Mouse (Mus musculus): ENCODE data around the gene Iba57.

The Iba57 gene

GRCm38 (mm10) chr11:59174189-59174838, 10.8 kb upstream of the Iba57 start:
- DNase-seq (ENCODE audit: low read depth, low spot score), result no peak

- no peak for DNase-seq (ENCODE audit: low read depth, low spot score)
These were observed 7.0 kb upstream of the Iba57 start for GRCm38 (mm10) chr11:59170549-59170948.

DNA sequence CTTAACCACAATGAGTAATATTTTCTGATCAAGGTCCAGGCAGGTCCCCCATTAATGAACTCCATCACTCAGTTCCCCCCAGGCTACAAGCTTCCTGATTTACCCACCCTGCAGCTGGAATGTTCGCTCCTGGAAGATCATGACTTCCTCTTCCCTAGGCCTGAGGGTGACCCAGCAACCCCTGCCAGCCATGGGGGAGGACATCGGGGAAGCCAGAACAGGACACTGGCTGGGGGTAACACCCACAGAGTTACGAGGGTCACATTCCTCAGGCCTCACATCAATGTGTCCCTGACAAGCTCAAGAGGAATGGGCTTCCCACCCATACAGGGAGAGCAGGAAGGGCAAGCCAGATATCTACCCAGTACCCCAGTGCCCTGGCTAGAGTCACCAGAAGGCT, 6.3 kb upstream of the Iba57 start:
- no peak for DNase-seq (ENCODE audit: low read depth, low spot score)

DNA sequence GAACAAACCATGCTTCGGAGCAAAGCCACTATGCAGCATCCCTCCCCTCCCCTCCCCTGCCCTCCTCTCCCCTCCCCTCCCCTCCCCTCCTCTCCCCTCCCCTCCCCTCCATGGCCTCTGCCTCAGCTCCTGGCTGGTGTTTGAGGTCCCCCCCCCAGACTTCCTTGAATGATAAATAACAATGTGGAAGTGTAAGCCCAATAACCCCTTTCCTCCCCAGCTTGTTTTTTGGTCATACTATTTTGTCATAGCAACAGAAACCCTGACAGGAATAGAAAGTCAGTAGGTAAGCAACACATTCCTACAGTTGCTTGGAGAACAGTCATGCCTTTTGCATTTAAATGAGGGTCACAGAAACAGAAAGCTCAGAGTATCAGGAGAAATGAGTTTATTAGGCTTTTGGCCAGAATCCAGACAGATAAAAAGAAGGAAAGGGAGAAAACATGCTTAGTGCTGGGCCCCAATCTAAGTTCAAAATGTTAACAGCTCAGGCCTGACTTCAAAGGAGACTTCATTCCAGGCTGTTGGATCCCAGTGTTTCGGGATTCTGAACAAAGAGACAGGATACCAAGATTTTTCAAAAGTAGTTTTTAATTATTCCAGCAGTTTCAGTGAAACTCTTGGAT, 2.2 kb upstream of the Iba57 start:
- no peak for DNase-seq (ENCODE audit: low read depth, low spot score)

GRCm38 (mm10) chr11:59164384-59164783, 845 bp upstream of the Iba57 start:
- no peak for DNase-seq (ENCODE audit: low read depth, low spot score)

DNA sequence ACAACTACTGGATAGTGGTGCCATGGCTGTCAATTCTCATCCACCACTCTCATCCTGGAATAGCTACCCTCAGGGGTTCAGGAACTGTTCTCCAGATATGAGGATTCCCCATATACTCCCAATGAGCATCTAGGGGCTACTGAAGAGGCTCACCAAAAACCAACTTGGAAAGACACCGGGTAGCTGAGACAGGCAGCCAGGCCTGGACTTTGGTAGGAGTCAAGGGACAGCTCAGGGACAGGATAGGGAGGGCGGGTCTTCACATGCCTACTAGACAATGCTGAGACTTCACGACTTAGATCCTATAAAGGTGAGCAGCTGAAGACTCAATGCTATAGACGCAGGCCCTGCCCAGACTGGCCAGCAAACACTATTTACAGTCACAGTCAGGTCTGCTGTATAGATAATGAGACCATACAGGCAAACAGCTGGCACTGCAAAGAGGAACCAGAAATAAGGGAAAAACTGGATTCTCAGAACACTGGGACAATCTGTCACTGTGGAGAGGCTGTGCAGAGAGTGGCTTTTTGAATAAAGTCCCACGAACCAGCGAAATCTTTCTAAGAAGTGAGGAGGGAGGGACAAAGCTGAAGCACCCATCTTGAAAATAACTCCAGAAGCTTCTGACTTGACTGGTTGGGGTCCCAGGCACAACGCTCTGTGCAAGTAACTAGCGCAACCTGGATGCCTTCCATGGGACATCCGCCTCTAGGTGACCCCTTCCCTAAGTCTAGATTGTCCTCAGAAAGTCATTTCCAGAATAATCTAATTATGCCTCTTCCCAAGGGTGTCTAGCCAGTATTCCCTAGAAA, 890 bp downstream of the Iba57 start:
- DNase-seq (ENCODE audit: low read depth, low spot score), result no peak

DNA sequence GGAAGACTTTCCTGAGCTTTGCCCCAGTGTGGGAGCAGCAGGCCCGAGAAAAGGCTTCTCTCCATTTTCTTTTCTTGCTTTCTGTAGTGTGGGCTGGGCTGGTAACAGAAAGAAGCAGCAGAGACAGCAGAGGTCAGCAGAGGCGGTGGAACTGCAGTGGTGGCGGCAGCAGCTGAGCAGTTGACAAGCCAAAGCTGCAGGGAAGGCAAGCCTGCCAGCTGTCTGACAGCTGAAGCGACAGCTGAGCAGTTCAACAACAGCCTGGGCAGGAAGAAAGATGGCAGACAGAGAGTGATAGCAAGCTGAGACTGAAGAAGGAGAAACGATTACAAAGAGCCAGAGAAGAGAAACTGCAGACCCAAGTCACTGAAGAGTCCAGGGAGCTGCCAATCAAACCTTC, 2.1 kb downstream of the Iba57 start:
- DNase-seq (ENCODE audit: low read depth, low spot score), result no peak

GRCm38 (mm10) chr11:59159558-59159957, 4.0 kb downstream of the Iba57 start:
- no peak for DNase-seq (ENCODE audit: low read depth, low spot score)

DNA sequence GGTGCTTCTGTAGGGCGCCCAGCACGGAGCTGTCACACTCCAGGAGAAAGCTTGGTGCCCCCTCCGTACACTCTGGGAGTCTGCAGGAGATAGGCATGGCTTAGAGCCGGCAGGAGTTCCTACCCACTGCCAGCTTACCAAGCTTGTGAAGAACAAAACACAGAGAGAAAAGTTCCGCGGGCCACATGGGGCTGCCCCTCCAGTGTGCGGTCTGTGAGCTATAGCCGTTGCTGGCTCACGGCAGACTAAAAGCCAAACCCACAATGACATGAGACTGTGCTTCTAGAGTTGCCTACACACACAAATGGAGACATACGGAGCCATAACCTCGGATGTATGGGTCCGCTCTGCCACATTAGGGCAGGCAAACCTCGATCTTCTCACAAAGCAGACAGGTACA, 4.4 kb downstream of the Iba57 start:
- no peak for DNase-seq (ENCODE audit: low read depth, low spot score)

DNA sequence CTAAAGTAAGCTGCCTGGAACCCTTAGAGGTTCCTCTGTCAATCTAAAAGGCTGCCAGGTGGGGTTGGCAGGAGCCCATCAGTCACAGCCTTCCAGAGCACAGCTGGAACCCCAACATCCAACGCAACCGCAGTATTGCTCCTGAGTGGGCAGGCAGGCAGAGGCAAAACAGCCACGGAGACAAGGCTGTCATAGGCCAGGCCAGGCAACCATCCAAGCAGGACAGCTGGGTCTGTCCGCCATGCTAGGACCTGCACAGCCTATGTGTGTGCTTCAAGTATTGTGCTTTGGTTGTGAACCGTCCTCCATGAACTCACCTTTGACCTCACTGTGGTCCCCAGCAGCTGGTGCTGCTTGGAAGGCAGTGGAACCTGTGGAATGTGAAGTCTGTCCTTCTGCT, 7.6 kb downstream of the Iba57 start:
- DNase-seq (ENCODE audit: low read depth, low spot score), result no peak

DNA sequence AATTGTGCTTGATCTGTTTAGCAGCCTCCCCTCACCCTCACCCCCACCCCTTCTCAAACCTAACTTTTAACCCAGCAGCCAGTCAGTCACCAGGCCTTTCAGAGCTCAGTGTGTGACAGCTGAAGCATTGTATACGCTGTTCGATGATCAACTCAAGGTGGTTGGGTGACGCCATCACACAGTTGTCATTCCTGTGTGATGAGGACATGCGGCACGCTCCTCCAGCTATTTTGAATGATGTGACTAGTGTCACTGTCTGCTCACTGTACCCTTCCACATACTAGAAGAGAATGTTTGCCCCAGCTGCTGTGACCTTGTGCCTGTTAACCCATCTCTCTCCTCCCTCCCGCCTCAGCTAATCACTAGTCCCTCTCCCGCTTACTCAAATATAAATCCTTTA, 9.3 kb downstream of the Iba57 start:
- DNase-seq (ENCODE audit: low read depth, low spot score), result no peak

- DNase-seq (ENCODE audit: low read depth, low spot score), result no peak
These were observed 11.8 kb downstream of the Iba57 start for GRCm38 (mm10) chr11:59151729-59152128.

DNA sequence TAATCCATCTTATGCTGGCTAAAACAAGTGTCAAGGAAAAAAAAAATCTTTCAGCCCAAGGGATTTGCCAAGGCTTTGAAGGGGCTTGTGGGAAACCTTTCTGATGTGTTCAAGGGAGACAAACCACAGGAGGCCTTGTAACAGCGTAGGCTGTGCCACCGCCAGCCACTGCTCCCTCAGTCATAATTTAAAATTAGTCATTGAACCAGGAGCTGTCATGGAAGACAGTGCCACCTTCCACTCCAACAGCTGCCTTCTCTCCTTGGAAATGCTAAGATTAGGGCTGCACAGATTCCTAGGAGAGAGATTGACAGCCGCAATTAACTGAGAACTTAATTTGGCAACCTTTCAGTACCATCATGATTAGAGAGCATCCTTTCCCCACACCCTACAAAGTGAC, 14.2 kb downstream of the Iba57 start:
- no peak for DNase-seq (ENCODE audit: low read depth, low spot score)

DNA sequence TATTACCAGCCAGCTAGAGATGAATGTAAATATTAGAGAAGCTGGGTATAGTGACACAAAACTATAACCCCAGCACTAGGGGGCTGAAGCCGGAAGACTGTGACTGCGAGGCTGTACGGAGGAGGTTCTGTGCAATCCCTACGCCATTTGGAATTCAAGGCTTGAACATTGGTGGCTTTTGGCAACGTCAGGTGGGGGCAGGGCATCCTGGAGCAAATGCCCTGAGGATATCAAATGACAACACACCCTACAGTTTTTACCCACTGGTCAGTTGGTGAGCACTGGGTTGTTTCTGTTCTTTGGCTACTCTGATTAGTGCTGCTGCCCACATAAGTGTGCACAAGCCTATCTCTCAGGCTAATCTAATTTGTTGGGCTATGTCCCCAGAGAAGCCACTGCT, 20.6 kb downstream of the Iba57 start:
- no peak for DNase-seq (ENCODE audit: low read depth, low spot score)

GRCm38 (mm10) chr11:59141772-59142370, 21.7 kb downstream of the Iba57 start:
- no peak for DNase-seq (ENCODE audit: low read depth, low spot score)

DNA sequence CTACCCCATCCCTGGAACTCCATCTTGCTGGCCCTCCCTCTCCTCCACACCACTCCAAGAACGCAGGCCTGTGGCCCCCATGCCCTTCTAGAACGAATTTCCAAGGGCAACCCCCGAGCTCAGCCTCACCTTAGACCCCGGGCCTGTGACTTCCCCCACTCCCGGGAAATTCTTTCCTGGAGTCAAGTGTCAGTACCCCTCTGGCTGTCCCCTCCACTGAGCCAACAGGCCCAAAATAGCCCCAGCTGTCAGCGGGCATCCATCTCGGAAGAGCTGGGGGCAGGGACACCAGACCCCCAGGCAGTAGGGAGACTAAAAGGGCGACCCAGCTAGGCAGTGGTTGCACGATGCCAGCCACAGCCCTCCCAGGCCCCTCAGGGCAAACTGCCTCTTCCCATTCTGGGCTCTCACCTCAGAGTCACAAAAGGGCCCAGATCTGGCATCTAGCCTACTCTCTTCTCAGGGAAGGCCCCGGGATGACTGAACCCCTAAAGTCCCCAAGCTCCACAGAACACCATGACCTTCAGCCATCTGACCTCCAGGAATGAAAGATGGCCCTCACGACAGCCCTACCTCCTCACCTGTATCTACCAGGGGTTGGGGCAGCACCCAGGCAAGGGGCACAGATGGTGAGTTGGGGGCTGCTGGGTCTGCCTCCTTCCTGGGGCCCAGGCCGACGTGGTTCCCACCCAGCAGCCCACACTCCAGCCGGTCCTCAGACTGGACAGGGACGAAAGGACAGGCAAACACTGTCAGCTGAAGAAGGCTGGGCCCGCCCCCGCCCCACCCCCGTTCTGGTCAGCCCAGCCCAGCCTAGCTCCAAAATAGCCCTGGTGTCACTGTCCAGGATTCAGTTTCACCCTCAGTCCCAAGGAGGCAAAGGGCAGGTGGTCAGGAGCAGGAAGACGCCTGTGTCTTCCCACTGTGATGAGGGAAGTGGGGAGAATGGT, 24.7 kb downstream of the Iba57 start:
- DNase-seq (ENCODE audit: low read depth, low spot score), result no peak

GRCm38 (mm10) chr11:59136994-59137706, 26.4 kb downstream of the Iba57 start:
- DNase-seq (ENCODE audit: low read depth, low spot score), result no peak

GRCm38 (mm10) chr11:59135904-59136452, 27.6 kb downstream of the Iba57 start, which contains the start of gene Obscn:
TSS of gene Obscn (minus strand) at chr11:59136402.
- no peak for DNase-seq (ENCODE audit: low read depth, low spot score)

DNA sequence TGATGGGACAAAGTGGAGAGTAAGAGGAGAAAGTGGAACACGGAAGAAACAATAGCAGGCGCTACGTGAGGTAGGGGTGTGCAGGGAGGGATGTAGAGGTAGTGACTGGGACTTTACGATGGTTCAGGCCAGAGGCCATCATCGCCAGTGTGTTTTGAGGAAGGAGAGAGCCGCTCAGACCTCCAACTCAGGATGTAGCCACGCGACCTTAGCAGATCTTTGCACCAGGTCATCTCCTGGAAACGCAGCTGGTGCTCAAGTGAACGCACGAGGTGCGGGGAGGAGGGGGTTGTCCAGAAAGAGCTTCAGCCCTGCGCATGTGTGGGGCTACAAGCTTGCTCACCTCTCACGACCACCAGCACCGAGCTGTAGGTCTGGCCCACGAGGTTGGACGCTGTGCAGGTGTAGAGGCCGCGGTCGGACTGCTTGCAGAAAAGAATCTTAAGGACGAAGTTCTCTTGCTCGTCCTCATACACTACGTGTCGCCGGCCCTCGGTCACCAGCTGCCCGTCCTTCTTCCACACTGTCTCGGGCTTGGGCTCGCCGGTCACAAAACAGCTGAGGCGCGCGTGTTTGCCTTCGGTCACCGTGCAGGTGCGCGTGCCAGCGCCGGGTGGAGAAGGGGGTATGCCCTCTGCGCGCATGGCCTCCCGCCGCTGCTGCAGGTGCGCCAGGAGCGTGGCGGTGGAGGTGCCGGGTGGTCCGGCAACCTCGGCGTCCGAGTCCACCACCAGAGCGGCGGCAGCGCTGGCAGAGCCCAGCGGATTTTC, 28.3 kb downstream of the Iba57 start:
- DNase-seq (ENCODE audit: low read depth, low spot score), result no peak

All from retina, postnatal 7 days (tissue).